Mouse (Mus musculus): ENCODE measurements around the gene Tbc1d8b. TPM values are rescaled to one million over a fixed set of nuclear protein-coding genes. Genes with fewer than 3 reads are reported as not detected.

Tbc1d8b gene
- 0.10 and 0.39 TPM in 2 replicates for polyA plus RNA-seq (2012; rRNA removed)

DNA sequence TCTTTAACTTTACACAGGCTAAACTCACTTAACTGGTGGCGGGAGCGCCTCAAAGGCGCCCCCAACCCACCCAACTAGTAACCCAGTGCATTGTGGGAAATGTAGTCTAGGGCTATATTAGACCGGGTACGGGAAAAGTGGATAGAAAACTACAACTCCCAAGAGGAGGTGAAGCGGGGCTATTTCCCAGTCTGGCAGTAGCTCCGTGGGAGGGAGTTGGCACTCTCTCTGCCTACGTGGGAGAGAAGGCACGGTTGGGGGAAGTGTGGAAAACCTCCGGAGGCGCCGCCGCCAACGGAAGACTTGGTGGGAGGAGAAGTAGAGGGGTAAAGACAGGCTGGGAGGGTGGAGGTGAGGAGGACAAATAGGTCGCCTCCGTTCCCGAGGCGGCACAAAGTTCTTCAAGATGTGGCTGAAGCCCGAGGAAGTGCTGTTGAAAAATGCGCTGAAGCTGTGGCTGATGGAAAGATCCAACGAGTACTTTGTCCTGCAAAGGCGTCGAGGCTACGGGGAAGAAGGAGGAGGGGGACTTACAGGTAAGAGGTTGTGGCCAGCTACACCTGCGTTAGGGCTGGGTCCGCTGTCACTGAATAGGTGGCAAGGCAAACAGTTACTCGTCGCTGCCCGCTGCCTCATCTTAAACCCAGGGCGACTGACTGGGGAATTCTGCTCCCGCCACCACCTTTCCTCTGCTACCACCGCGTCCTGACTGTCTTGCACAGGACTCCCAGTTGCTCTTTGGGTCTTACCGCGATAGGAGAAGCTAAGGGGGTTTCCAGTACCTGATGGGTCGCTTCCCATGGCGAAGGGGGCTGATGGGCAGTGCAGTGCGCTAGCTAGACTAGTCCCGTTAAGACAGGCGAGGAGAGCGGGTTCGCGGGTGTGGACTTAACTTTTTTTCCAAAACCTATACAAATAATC is at the start of gene Tbc1d8b:
TSS of gene Tbc1d8b (plus strand) at position 222 of the 921 bp plus-strand sequence.

DNA sequence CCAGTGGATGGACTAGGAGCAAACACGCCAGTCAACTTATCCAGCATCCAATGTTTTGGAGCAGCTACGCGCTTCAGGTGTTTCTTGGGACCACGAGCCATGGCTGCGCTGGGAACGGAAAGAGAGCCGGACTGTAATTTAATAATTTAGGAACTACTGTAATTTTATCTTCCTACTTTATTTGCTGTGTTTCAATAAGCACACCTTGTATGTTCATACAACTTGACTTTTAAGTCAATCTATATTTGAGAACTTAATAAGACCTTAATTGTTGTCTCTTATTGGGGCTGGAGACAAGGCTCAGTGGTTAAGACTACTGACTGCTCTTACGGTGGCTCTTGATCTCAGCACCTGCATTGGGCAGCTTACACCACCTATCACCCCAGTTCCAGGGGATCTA is 29.6 kb downstream of the Tbc1d8b start, which contains the start of gene Gm15013:
TSS of gene Gm15013 (minus strand) at position 101 of the 400 bp plus-strand sequence.

DNA sequence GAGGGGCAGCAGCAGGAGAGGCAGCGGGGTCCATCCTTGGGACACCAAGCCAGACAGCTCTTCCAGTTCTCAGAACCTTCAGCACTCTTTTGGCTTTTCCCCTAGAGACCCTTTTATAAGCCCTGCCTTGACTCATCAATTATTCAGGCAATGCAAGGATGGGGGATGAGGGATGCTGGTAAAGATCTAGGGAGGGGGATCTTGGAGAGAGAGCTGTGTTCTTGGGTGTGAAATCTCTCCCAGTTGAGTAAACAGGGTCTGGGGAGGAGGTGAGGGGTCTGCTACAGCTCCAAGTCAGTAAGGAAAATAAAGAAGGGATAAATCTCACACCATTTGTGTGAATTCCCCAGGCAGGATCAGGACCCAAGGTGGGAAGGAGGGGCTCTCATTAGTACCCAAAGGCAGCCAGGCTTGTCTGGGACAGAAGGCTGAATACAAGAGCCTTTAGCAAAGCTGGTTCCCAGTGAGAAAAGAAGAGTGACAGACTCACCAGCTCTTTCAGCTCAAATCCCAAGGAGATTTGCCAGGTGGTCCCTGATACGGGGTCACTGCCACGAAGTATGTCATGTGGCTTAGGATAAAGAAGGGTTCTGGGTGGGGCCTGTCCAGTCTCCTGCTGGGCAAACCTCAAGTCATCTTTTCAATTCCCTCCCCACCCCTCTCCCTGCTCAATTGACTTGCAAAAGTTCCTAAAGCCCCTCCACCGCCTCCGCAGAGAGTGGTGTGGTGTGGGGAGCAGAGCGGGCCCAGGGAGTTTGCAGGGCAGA is 97.7 kb downstream of the Tbc1d8b start, which contains the start of gene Ripply1:
TSS of gene Ripply1 (minus strand) at position 76 of the 767 bp plus-strand sequence.

GRCm38 (mm10) chrX:139800406-139800878 is 115.6 kb downstream of the Tbc1d8b start, which contains the start of gene Cldn2:
TSS of gene Cldn2 (plus strand) at chrX:139800828.

Other genes with a start within 250 kb of the Tbc1d8b start
- gene D330045A20Rik, start 204.6 kb upstream of the Tbc1d8b start, polyA plus RNA-seq (2012; rRNA removed) = 0.02 TPM in 1 of 2 replicates, not detected in the other
- gene Rnf128, start 121.7 kb upstream of the Tbc1d8b start, polyA plus RNA-seq (2012; rRNA removed) = 7.8 and 18.4 TPM in 2 replicates
- gene Gm15013, start 29.5 kb downstream of the Tbc1d8b start, polyA plus RNA-seq (2012; rRNA removed) = not detected in 2 replicates
- gene Ripply1, start 97.4 kb downstream of the Tbc1d8b start, polyA plus RNA-seq (2012; rRNA removed) = not detected in 2 replicates
- gene Cldn2, start 115.8 kb downstream of the Tbc1d8b start, polyA plus RNA-seq (2012; rRNA removed) = 2.3 and 3.6 TPM in 2 replicates
- gene Morc4, start 186.7 kb downstream of the Tbc1d8b start, polyA plus RNA-seq (2012; rRNA removed) = 0.45 and 0.74 TPM in 2 replicates

Data from stomach, adult 2 months (tissue).